ENCODE assay signal across 15 mouse cellular contexts in the genomic region with DNA sequence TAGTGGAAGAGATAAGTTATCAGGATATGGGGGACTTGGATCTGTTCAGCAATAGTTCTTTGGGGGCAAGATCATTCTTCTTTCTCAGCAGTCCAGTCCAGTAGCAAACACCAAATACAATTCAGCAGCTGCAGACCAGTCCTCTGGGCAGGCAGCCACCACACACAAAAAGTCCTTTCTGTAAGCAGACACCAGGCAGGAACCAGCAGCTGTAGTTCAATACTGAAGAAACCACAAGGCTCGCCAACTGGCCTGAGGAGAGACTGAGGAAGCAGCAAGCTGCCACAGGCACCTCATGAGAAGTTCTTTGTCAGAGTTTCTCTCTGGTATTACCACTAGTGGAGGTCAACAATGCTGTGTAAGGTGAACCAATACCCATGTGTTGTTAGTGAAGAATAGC.
"Had no signal": no experiment of that assay in that cellular context is flagged by ENCODE, and none has a peak within 500 bp of the region (broad histone marks: within the 10 kb centered on the region; RNA-seq: fewer than 3 reads in every experiment).

No protein-coding gene starts in this region.

- H3K27ac ChIP-seq: kidney, postnatal 0 days; left cerebral cortex, adult 2 months; limb, embryonic 12.5 days; liver, embryonic 13.5 days; neural tube, embryonic 13.5 days had no signal

- H3K36me3 ChIP-seq: limb, embryonic 12.5 days; liver, embryonic 13.5 days; neural tube, embryonic 13.5 days had no signal

- H3K9me3 ChIP-seq: liver, embryonic 13.5 days; neural tube, embryonic 13.5 days had no signal

- H3K4me3 ChIP-seq: layer of hippocampus, adult 2 months; left cerebral cortex, adult 2 months; limb, embryonic 12.5 days; liver, embryonic 13.5 days; neural tube, embryonic 13.5 days had no signal

- H3K27me3 ChIP-seq: limb, embryonic 12.5 days; liver, embryonic 13.5 days; neural tube, embryonic 13.5 days had no signal

- H3K9ac ChIP-seq: limb, embryonic 12.5 days; liver, embryonic 13.5 days; liver, postnatal 0 days; neural tube, embryonic 13.5 days had no signal

- ATAC-seq: intestine, postnatal 0 days; liver, postnatal 0 days had no signal

- H3K4me2 ChIP-seq: limb, embryonic 12.5 days; liver, embryonic 13.5 days; neural tube, embryonic 13.5 days had no signal

- DNase-seq: kidney, adult 9 months; liver; liver, embryonic 13.5 days; liver, postnatal 0 days; lung, postnatal 36 days; midbrain, embryonic 14.5 days; retina, postnatal 1 day; right cerebral cortex, postnatal 14 days; thymus, postnatal 4 days had no signal
